Mouse (Mus musculus) embryo, embryonic 10.5 days (tissue): Measurements from ENCODE around the gene 1810043G02Rik.
"Not testable (repeated sequence)": the region's sequence is repeated elsewhere in the genome, so short reads cannot be mapped to it uniquely, and the experiment has no call there.

Source experiments
- DNase-seq: peaks from one replicate; pipeline ENCODE4 v3.0.0-alpha.2; 2015; ENCODE audit warnings: low spot score

Gene 1810043G02Rik

DNA sequence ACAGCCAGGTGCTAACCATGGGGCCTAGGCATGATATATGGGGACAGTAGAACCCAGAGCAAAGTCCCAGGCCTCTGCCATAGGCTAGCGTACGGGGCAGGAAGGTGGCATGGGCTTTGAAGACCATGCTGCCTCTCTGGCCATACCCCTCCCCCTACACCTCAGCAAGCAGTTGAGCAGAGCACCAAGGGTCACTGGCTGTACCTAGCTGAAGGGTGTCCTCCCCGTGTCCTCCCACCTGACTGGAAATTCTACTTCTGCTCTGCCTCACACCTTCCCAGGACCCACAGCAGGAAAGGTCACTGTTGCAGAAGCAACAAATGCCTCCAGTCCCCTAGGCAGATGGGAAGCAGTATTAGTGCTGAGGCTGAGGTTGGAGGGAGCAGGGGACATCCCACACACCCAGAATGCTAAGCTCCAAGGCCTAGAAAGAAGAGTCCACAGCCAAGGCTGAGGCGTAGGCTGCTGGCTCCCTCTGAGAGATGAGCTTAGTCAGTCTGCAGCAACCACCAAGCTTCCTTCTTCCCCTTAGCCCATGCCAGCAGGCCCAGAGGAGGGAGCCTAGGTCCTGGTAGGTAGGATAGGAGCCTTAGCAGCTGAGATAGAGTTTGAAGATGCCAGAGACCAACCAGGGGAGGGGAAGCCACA, 27.6 kb downstream of the 1810043G02Rik start:
- no peak for DNase-seq

DNA sequence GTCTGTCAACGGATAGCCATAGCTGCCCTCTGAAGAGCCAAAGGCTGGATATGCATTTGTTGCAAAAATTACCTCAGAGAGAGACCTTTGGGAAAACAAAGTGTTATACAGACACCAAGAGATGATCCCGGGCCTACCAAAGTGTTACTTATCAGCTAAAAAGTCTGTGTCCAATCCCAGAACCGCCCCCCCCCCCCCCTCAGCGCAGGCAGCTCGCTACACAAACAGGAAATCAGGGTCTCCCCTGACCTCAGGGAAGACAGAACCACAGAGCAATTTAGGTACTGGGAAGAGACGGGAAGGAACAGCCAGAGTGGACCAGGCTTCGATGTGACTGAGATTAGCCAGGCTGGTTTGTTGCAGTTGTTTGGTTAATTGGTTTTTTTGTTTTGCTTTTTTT, 28.9 kb downstream of the 1810043G02Rik start:
- DNase-seq = no peak

DNA sequence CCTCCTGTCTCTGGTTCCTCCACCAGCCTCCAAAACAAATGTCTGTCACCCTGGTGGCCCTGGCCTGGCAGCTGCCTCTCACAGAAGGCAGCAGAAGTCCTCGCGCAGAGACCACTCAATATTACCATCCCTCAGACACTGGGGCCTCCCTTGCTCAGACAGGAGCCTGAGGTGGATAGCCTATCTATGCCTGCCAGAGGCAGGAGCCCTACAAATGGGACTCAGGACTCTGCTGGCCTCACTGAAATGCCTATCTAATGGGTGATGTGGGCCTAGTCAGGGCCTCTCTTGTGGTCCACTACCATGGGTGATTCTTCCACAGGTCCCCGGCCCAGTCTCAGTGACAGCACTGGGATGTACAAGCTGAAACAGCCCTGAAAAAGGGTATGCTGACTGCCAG, 29.8 kb downstream of the 1810043G02Rik start:
- DNase-seq = no peak

DNA sequence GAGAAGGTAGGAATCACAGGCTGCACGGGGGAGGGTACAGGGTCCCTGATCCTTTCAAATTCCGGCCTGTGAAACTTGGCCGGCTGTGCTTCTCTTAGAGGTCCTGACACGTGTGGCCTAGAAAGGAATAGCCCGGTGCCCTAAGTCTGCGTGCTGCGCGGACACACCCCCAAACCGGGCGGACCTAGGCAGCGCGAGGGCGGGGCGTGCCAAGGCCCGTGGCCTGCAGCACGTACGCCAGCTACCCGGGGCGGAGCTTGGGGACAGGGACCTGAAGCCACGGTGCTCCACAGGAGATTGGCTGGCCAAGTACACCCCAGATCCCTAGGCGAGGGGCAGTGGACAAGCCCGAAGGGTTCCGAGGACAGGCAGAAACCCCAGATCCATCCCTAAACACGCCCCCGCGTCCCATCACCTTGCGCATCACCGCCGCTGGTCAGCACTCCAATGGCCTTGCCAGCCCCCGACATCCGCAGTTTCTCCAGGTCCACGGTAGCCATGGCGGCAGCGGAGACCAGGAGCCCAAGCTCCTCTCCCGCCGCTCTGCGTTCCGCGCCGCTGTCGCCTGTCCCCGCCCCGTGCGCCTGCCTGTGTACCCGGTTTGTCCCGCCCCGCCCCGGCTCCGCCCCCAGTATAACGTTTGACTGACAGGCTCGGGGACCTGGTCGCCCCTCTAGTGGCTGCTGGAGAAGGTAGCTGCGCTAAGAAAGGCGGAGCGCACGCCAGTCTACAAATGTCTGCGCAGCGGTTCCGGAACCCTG, 31.0 kb downstream of the 1810043G02Rik start:
- DNase-seq = peak; percentile 97

DNA sequence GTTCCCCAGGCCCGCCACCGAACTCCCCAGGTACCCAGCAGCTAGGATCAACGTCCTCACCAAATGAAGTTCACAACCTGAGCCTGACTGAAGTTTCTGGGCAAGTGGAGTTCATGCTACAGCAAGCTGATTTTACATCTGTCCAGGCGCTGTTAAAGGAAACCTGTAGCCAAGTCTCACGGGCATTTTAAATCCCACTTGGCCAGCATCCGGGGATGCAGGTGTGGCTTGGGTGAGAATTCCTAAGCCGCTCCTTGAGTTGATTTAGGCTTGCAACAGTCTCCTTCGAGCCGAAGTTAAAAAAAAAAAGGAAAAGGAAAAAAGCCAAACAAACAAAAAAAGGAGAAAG, 31.6 kb downstream of the 1810043G02Rik start, which contains the start of gene Pfkl:
Pfkl (minus strand) TSS at position 139 of the 349 bp plus-strand sequence.
- no peak for DNase-seq

DNA sequence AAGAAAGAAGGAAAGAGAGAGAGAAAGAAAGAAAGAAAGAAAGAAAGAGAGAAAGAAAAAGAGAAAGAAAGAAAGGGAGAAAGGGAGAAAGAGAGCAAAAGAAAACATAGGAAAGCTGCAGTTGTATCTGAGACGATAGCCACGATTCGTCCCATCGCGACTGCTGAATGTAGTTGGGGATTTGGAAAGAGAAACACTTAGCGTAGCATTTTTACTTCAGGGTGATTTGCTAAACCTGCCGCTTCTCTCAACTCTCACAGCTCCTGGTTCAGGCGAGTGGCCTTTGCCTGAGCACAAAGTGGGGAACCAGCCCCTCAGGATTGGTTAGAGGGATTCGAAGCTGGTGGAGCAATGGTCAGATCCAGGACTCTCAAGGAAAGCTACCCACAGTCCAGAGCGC, 32.0 kb downstream of the 1810043G02Rik start:
- DNase-seq = peak; percentile 38

DNA sequence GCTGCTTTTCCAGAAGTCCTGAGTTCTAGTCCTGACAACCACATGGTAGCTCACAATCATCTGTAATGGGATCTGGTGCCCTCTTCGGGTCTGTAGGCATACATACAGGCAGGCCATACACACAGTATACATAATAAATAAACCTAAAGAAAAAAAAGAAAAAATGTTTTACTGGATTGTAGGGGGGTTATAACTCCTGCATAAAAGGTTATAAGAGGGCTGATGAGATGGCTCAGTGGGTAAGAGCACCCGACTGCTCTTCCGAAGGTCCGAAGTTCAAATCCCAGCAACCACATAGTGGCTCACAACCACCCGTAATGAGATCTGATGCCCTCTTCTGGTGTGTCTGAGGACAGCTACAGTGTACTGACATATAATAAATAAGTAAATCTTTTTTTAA, 32.8 kb downstream of the 1810043G02Rik start:
- not testable (repeated sequence) for DNase-seq

DNA sequence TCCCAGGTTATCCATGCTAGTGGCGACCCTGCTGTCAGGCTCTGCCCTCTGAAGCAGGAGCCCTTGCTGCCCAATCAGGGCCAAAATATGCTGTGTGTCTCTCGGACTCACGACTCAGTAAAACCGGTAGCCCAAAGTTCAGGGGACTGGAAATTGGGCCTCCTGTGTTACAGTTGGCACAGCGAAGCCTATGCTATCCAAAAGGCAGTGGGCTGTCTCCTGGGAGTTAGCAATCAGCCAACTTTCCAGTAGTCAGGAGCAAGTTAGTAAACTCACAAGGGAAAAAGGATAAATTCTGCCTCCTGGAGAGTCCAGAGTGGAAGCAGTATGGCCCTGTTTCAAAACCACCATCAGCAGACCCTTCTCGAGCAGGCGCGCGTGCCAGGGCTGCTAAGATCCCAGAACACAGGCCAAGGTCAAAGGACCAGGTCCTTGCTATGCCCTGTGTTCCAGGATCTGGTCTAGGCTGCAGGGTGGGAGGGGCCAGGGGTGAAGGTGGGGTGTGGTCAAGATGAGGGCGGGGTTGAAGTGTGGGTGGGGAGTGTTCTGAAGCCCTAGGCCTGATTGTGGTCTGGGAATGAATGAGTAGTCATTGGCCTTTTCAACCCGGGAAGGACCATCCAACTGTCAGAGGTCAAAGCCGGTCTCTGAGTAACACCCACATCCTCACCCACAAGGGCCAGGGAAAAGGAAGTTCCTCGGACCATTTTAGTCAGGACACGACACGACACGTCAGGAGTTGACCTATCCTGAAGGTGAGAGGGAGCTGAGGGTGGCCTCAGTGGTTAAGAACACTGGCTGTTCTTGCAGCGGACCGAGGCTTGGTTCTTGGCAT, 34.6 kb downstream of the 1810043G02Rik start:
- DNase-seq = no peak

DNA sequence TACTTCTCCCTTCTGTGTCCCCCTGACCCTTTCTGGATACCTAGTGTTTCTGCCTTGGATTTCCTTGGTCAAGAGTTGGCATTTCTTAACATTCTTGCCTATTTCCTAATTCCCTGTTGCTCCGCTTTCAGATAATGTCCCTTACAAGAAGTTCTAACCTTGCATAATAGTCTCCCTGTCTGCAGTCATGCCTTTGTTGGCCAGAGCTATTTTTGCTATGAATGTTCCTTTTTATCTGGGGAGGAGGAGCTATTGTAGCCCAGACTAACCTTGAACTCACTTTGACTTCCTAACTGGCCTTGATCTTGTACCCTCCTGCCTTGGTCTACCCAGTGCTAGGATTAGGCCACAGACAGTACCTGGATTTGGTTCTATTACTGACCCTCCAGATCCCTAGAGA, 37.2 kb downstream of the 1810043G02Rik start:
- DNase-seq = no peak

DNA sequence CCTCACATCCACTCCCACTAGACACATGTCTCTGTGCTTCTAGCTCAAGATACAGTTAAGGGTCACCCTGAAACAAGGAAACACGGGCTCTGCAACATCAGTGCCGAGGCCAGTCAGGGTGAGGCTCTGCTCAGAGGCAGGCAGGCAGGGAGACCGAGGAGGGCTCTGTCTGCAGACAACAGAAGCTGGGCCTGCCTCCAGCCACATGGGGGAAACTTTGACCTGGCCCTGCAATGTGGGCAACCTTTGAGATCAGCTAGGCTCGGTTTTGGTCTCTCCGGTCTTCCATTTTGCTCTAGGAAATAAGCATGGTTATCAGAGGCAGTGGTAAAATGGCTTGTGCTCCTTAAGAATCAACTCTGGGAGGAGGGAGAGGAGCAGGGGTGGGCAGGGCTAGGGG, 38.0 kb downstream of the 1810043G02Rik start:
- DNase-seq = no peak

DNA sequence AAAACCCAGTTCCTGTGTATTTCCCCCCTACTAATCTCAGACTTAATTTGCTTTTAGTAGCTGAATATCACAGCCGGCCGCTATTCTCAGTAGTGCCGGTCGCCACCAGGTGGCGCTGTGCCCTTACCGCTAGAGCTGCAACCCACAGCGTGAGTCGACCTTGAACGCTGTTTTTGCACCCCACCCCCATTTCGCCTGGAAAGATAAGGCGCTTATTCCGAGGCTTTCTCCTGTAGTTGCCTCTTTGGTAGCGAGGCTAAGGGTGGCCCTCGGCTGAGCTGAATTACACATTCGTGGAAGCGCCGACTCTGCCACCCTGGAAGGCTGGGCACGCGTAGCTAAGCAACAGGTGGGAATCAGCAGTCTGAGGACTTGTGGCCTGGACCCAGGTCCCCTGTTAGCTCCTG, 40.5 kb downstream of the 1810043G02Rik start:
- peak; percentile 87 for DNase-seq

DNA sequence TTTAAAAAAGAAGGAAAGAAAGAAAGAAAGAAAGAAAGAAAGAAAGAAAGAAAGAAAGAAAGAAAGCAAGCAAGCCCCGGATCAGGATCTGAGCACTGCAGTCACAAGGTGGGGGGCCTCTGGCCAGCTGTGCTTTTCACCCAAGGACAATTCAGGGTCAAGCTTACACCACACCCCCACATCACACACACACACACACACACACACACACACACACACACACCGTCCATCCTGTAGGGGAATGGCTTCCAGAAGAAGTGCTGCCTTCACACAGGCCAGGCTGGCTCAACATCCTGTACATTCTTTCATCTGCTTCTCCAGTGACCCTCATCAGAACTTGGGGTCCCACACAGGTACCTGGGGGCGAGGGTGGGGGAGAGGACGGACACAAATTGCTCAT, 41.0 kb downstream of the 1810043G02Rik start:
- DNase-seq = no peak

DNA sequence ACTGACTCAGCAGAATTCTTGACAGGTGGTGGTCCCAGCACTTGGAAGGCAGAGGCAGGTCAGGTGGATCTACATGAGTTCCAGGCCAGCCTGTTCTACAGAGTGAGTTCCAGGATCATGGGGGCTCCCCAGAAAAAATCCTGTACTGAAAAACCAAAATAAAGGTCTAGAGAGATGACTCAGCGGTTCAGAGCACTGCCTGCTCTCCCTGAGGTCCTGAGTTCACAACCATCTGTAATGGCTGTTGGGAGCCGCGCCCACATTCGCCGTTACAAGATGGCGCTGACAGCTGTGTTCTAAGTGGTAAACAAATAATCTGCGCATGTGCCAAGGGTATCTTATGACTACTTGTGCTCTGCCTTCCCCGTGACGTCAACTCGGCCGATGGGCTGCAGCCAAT, 41.7 kb downstream of the 1810043G02Rik start:
- DNase-seq = not testable (repeated sequence)

DNA sequence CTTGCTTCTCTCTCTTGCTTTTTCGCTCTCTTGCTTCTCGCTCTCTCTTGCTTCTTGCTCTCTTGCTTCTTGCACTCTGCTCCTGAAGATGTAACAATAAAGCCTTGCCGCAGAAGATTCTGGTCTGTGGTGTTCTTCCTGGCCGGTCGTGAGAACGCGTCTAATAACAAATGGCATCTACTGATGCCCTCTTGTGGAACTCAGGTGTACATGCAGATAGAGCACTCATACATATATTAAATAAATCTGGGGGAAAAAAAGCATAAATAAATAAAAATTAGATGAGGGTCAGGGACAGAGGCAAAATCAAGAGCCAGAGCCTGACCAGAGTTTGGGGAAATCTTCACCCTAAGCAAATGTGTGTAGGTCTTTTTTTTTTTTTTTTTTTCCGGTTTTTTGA, 47.1 kb downstream of the 1810043G02Rik start:
- DNase-seq = not testable (repeated sequence)

DNA sequence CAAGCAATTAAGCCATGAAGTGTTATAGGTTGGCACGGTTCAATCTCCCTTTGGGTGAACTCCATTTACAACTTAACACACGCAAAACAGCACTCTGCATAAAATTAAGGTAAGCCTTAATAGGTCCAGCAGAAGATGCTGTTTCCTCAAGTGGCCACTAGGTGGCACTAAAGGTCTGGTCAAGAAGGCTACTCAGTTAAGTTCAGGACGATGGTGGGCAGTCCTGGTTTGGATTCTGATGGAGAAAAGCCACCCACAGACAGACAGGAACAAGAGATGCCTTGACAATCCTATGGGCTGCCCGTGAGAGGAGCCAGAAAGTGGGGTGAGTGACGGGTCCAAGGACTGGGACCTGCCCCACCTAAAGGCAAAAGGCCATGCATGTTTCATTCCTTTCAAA, 49.8 kb downstream of the 1810043G02Rik start:
- peak; percentile 90 for DNase-seq

DNA sequence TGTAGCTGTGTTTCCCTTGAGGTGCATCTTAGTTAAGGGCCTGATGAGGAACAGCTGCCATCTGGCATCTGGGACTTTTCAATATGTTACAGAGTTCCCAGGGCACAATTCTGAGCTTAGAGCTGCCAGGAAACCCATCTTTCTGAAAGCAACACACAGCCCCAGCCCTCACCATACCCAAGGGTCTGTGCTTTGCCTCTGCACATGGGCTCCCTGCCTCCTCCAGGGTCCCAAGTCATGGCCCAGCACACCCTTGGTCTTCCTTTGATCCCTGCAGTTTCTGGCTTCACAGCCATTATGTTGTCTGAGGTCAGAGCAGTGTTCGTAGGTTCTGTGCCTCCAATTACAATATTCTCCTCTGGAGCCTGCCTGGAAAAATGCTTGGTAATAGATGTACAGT, 50.8 kb downstream of the 1810043G02Rik start:
- DNase-seq = no peak

DNA sequence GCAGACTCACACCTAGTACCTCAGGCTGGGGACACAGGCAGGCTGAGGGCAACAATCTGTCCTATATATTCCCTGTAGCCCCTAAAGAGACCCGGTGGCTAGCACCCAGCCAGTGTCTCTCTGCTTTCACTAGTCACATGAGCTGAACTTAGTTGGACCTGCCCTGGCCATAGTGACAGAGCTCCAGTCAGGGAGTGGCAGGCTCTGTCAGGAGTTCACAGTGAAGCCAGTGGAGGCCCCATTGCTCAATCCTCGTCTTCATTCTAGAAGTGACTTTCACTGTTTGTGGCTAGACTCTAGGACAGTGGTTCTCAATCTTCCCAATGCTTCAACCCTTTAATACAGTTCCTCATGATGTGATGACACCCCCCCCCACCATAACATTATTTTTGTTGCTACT, 53.7 kb downstream of the 1810043G02Rik start:
- no peak for DNase-seq
